ENCODE assay signal across 8 mouse cellular contexts in genomic region chr1:180255294-180256117, GRCm38 (mm10). TPM values are rescaled to one million over a fixed set of nuclear protein-coding genes. Genes with fewer than 3 reads are reported as not detected.
A peak's percentile ranks its signal among the peaks of the same experiment; 100 is the strongest.
DNase-seq lines count a peak whose midpoint lies in the region; ATAC-seq and TF ChIP-seq lines count a peak whose summit lies in the region.

No protein-coding gene starts in this region.

- H3K27me3 ChIP-seq in cerebellum, adult 2 months (ENCODE audit: control insufficient read depth, insufficient read depth, low read length) = no peaks in the 10 kb centered on the region
- no peaks in the 10 kb centered on the region for H3K27me3 ChIP-seq in C2C12 (ENCODE audit: control insufficient read depth, insufficient read depth, insufficient read length)
- H3K27me3 ChIP-seq in intestine, embryonic 16.5 days (replicated peaks; ENCODE audit: control insufficient read depth, insufficient read depth, low read length) = no peaks in the 10 kb centered on the region
- H3K27me3 ChIP-seq in stomach, embryonic 15.5 days (replicated peaks) = no peaks in the 10 kb centered on the region

- no peak for TF ChIP-seq POLR2A in cerebellum, adult 2 months (IDR thresholded peaks at IDR 0.05; ENCODE audit: borderline replicate concordance, insufficient read depth, low read length)

- peak overlapping the region; percentile 95 for H3K4me2 ChIP-seq in intestine, embryonic 16.5 days (ENCODE audit: low read depth, low read length)
- peak overlapping the region; percentile 95 for H3K4me2 ChIP-seq in stomach, embryonic 15.5 days

- ATAC-seq in common myeloid progenitor, adult 5-6 weeks (replicated peaks; ENCODE audit: low read depth, poor library complexity, severe bottlenecking) = peak; percentile 6
- ATAC-seq in intestine, embryonic 16.5 days = peak; percentile 78
- ATAC-seq in stomach, embryonic 15.5 days (ENCODE audit: insufficient read depth, low FRiP score, low read depth) = peak; percentile 62; the same call in 1 of the 2 replicates

- H3K4me1 ChIP-seq in cerebellum, adult 2 months (ENCODE audit: control insufficient read depth, insufficient read depth, low read length) = peaks cover 6% of the 10 kb centered on the region
- H3K4me1 ChIP-seq in intestine, embryonic 16.5 days (ENCODE audit: control insufficient read depth, insufficient read depth, low read length) = peaks cover 9% of the 10 kb centered on the region
- H3K4me1 ChIP-seq in stomach, embryonic 15.5 days = 0 out of 2 replicates have a peak, but pooled peaks cover 10% of the 10 kb centered on the region

- H3K36me3 ChIP-seq in C2C12 (ENCODE audit: control insufficient read depth, insufficient read depth) = no peaks in the 10 kb centered on the region
- no peaks in the 10 kb centered on the region for H3K36me3 ChIP-seq in intestine, embryonic 16.5 days (ENCODE audit: control insufficient read depth, insufficient read depth, low read length)
- no peaks in the 10 kb centered on the region for H3K36me3 ChIP-seq in stomach, embryonic 15.5 days

- peak overlapping the region; percentile 84 for H3K9ac ChIP-seq in intestine, embryonic 16.5 days (ENCODE audit: low read depth, low read length)
- H3K9ac ChIP-seq in stomach, embryonic 15.5 days = peak overlapping the region; percentile 70

- H3K9me3 ChIP-seq in intestine, embryonic 16.5 days (ENCODE audit: control insufficient read depth, low read length) = no peaks in the 10 kb centered on the region
- no peaks in the 10 kb centered on the region for H3K9me3 ChIP-seq in stomach, embryonic 15.5 days

- intact Hi-C loops in gastrocnemius, postnatal 36 days (cut with DNase I) = no loop called here

- TF ChIP-seq CTCF in cerebellum, adult 2 months (IDR thresholded peaks at IDR 0.05; ENCODE audit: borderline replicate concordance, insufficient read depth, low read depth, low read length) = no peak
- TF ChIP-seq CTCF in C2C12 (IDR thresholded peaks at IDR 0.05; ENCODE audit: control insufficient read depth, insufficient read depth, insufficient read length) = no peak

- H3K79me3 ChIP-seq in C2C12 (ENCODE audit: low read depth) = no peaks in the 10 kb centered on the region

- WGBS in cerebellum, adult 2 months = 1% methylated on average over 33 of the region's 33 CpGs
- 3% methylated on average over 33 of the region's 33 CpGs for WGBS in intestine, embryonic 16.5 days
- 2% methylated on average over 33 of the region's 33 CpGs for WGBS in stomach, embryonic 15.5 days

- no peaks in the 10 kb centered on the region for H3K79me2 ChIP-seq in C2C12 (ENCODE audit: control insufficient read depth, insufficient read depth)

- peak overlapping the region; percentile 79 for H3K27ac ChIP-seq in cerebellum, adult 2 months (ENCODE audit: insufficient read depth, low read length)
- H3K27ac ChIP-seq in intestine, embryonic 16.5 days (ENCODE audit: low read length) = peak overlapping the region; percentile 88
- H3K27ac ChIP-seq in stomach, embryonic 15.5 days = peak overlapping the region; percentile 85

- H3K4me3 ChIP-seq in cerebellum, adult 2 months (replicated peaks; ENCODE audit: insufficient read depth, low read depth, low read length) = peak overlapping the region; percentile 87
- H3K4me3 ChIP-seq in C2C12 (ENCODE audit: insufficient read depth, poor library complexity, severe bottlenecking) = peak overlapping the region; percentile 45
- H3K4me3 ChIP-seq in intestine, embryonic 16.5 days (ENCODE audit: low read length) = peak overlapping the region; percentile 70
- peak overlapping the region; percentile 76 for H3K4me3 ChIP-seq in stomach, embryonic 15.5 days (replicated peaks)

- H3ac ChIP-seq in C2C12 (ENCODE audit: control insufficient read depth, insufficient read length, low read depth) = peak overlapping the region; percentile 58

- no peak for DNase-seq in cerebellum, adult 2 months
- no peak for DNase-seq in cerebellum, adult 9-10 months
- DNase-seq in gastrocnemius, postnatal 36 days = peak; percentile 22 to 59
- peak; percentile 52 for DNase-seq in lung, postnatal 10 days

TF ChIP-seq in C2C12, 6 proteins besides CTCF, POLR2A, EP300 and RAD21:
- TF ChIP-seq MAX (IDR thresholded peaks at IDR 0.05) (peak; percentile 19), USF1 (IDR thresholded peaks at IDR 0.05; ENCODE audit: low read depth) (no peak), CEBPB (IDR thresholded peaks at IDR 0.05; ENCODE audit: low read depth) (no peak), FOSL1 (IDR thresholded peaks at IDR 0.05; ENCODE audit: insufficient read depth, low read length, poor library complexity, severe bottlenecking) (no peak)

RNA-seq across cellular contexts. Expression of gene Psen2, which starts 7.7 kb away (rescaled TPM):
- polyA plus RNA-seq in cerebellum, adult 2 months (2012; rRNA removed) = 46.6 and 53.2 TPM in 2 replicates
- polyA plus RNA-seq in C2C12 (2012; fragmentation: generic; extraction: Trizol) = 3.1 TPM
- total RNA-seq in common myeloid progenitor, adult 5-6 weeks (2017) = 20.8 and 24.3 TPM in 2 replicates
- total RNA-seq in gastrocnemius, postnatal 36 days (2021) = 1 to 10 TPM; 7.9 to 8.0 TPM
- 22.6 and 25.2 TPM in 2 replicates for polyA plus RNA-seq in intestine, embryonic 16.5 days (2015; fragmentation: Nextera tagmentation; extraction: Ambion mirVana)
- 19.2 and 20.3 TPM in 2 replicates for polyA plus RNA-seq in stomach, embryonic 15.5 days (2015; fragmentation: Nextera tagmentation; extraction: Ambion mirVana)

RNA-seq across cellular contexts. Expression of gene Coq8a, which starts 56.1 kb away (rescaled TPM):
- 51.2 and 56.0 TPM in 2 replicates for polyA plus RNA-seq in cerebellum, adult 2 months (2012; rRNA removed)
- polyA plus RNA-seq in C2C12 (2012; fragmentation: generic; extraction: Trizol) = 0.21 TPM
- 20.9 and 31.6 TPM in 2 replicates for total RNA-seq in common myeloid progenitor, adult 5-6 weeks (2017)
- 1,000 to 10,000 TPM in 1 of 2 experiments, 100 to 1,000 TPM in 1; 793 to 1,026 TPM for total RNA-seq in gastrocnemius, postnatal 36 days (2021)
- 24.8 and 30.4 TPM in 2 replicates for polyA plus RNA-seq in intestine, embryonic 16.5 days (2015; fragmentation: Nextera tagmentation; extraction: Ambion mirVana)
- 16.0 and 20.6 TPM in 2 replicates for polyA plus RNA-seq in stomach, embryonic 15.5 days (2015; fragmentation: Nextera tagmentation; extraction: Ambion mirVana)

Comparison
In these comparisons a context has a peak if more than half of its experiments do, and no peak if none do; other contexts are left out.
1. DNase-seq: peak in gastrocnemius, postnatal 36 days (2 of 2) and lung, postnatal 10 days (single experiment); none in cerebellum, adult 2 months (0 of 2) and cerebellum, adult 9-10 months (single experiment).
2. ATAC-seq: peak in every context shown above with its lines; median percentile 78 in intestine, embryonic 16.5 days; 62 in stomach, embryonic 15.5 days; 6 in common myeloid progenitor, adult 5-6 weeks.
3. RNA of gene Coq8a, which starts 56.1 kb away (polyA plus RNA-seq): 51.2 to 56.0 TPM in cerebellum, adult 2 months, 24.8 to 30.4 TPM in intestine, embryonic 16.5 days and 16.0 to 20.6 TPM in stomach, embryonic 15.5 days; 0.21 TPM in C2C12 (single experiment); every median in the first group is over 10 times any median in the second.
4. Peak in every context shown above with its lines, with median percentiles within 50 percentile points of each other: H3K27ac ChIP-seq and H3K4me3 ChIP-seq.